Mouse (Mus musculus): ENCODE results near the gene Il5. TPM values are rescaled to one million over a fixed set of nuclear protein-coding genes. Genes with fewer than 3 reads are reported as not detected.

The Il5 gene
- polyA plus RNA-seq (2012; rRNA removed), result 0.07 and 0.17 TPM in 2 replicates

DNA sequence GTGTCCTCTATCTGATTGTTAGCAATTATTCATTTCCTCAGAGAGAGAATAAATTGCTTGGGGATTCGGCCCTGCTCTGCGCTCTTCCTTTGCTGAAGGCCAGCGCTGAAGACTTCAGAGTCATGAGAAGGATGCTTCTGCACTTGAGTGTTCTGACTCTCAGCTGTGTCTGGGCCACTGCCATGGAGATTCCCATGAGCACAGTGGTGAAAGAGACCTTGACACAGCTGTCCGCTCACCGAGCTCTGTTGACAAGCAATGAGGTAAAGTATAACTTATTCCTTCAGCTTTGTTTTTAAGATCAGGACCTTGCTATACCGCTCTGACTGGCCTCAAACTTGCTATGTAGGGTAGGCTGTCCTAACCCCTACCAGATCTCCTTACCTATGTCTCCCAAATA lies at the start of gene Il5:
Gene Il5 (plus strand): TSS at position 80 of the 400 bp plus-strand sequence.

GRCm38 (mm10) chr11:53706934-53707717 lies 13.5 kb upstream of the Il5 start, which contains the start of gene Rad50:
Gene Rad50 (minus strand): TSS chr11:53707319.

GRCm38 (mm10) chr11:53769760-53770124 lies 49.1 kb downstream of the Il5 start, which contains the start of gene Irf1:
Gene Irf1 (plus strand): TSS chr11:53770014.

DNA sequence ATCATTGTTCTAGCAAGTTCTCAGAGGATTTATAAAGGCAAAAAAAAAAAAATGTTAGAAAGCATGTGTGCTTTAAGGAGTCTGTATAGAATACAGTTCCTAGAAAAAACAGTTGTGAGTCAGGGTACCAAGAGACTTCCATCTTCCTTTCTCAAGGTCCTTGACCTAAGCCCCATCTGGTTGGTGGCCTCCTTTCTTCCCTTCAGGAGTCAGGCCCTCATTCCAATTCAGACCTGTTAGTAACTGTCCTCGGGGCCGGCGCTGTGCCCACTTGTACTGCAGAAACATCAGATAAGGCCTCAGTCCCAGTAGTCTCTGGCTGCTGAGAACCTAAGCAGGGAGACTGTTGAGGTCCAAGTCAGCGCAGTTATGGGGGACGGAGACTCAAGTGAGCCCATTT lies 52.5 kb downstream of the Il5 start, which contains the start of gene Gm17334:
Gene Gm17334 (minus strand): TSS at position 101 of the 400 bp plus-strand sequence.

Other genes with a start within 250 kb of the Il5 start
- gene Gm9945, start 240.6 kb upstream of the Il5 start, polyA plus RNA-seq (2012; rRNA removed), result 0.09 TPM in 1 of 2 replicates, not detected in the other
- 4.9 and 5.9 TPM in 2 replicates for gene Sowaha, start 240.5 kb upstream of the Il5 start, polyA plus RNA-seq (2012; rRNA removed)
- 45.7 and 48.1 TPM in 2 replicates for gene Sept8, start 201.5 kb upstream of the Il5 start, polyA plus RNA-seq (2012; rRNA removed)
- 126 and 129 TPM in 2 replicates for gene Kif3a, start 153.4 kb upstream of the Il5 start, polyA plus RNA-seq (2012; rRNA removed)
- 0.19 TPM in 1 of 2 replicates, not detected in the other for gene Il4, start 102.1 kb upstream of the Il5 start, polyA plus RNA-seq (2012; rRNA removed)
- gene Il13, start 86.1 kb upstream of the Il5 start, polyA plus RNA-seq (2012; rRNA removed), result not detected in 2 replicates
- gene Rad50, start 13.5 kb upstream of the Il5 start, polyA plus RNA-seq (2012; rRNA removed), result 4.9 and 5.6 TPM in 2 replicates
- gene Irf1, start 49.2 kb downstream of the Il5 start, polyA plus RNA-seq (2012; rRNA removed), result 4.0 and 4.7 TPM in 2 replicates
- gene Gm17334, start 52.4 kb downstream of the Il5 start, polyA plus RNA-seq (2012; rRNA removed), result 0.18 and 0.31 TPM in 2 replicates
- 0.26 and 0.76 TPM in 2 replicates for gene Gm12216, start 138.5 kb downstream of the Il5 start, polyA plus RNA-seq (2012; rRNA removed)
- 17.6 and 19.4 TPM in 2 replicates for gene Slc22a5, start 170.9 kb downstream of the Il5 start, polyA plus RNA-seq (2012; rRNA removed)